Mouse (Mus musculus) heart, postnatal 36 days (tissue): Measurements from ENCODE around the gene Acoxl. TPM values are rescaled to one million over a fixed set of nuclear protein-coding genes. Genes with fewer than 3 reads are reported as not detected.

ENCODE experiments used
- DNase-seq, 2 experiments: peaks; one replicate each; pipeline ENCODE4 v3.0.0; 2021 to 2022
- intact Hi-C: fragments of 180-260 bp; cut with DNase I; formaldehyde crosslinking; loops from one replicate; pipeline ENCODE4 v1.15.1; 2025
- total RNA-seq, 2 experiments: library from RNA; stranded (reverse); gene quantifications; 2 replicates each; pipeline ENCODE4 v1.2.3; 2021

Gene Acoxl
- total RNA-seq, 2 experiments from 2014 or later, result not detected

GRCm38 (mm10) chr2:128133865-128134264, 295.2 kb downstream of the Acoxl start:
- no peak for DNase-seq

GRCm38 (mm10) chr2:128134474-128134873, 295.8 kb downstream of the Acoxl start:
- DNase-seq, result no peak
- intact Hi-C loops, result no loop called here

More at GRCm38 (mm10) chr2:128133865-128134264, 295.2 kb downstream of the Acoxl start:
- intact Hi-C loops, result no loop called here

- intact Hi-C loops, result loop anchor here (5.0 kb wide), 1 partner anchor 97 kb away; no protein-coding TSS in a partner anchor
- DNase-seq, result no peak
Observed at GRCm38 (mm10) chr2:128134948-128135347, 296.3 kb downstream of the Acoxl start.

GRCm38 (mm10) chr2:128136769-128137433, 298.2 kb downstream of the Acoxl start:
- intact Hi-C loops, result loop anchor here (5.0 kb wide), 1 partner anchor 95 kb away; no protein-coding TSS in a partner anchor
- DNase-seq, result no peak

- no peak for DNase-seq
- intact Hi-C loops, result loop anchor here (5.0 kb wide), 1 partner anchor 95 kb away; no protein-coding TSS in a partner anchor
Observed at GRCm38 (mm10) chr2:128137480-128138276, 299.0 kb downstream of the Acoxl start.

- DNase-seq, result no peak
- intact Hi-C loops, result loop anchor here (5.0 kb wide), 1 partner anchor 93 kb away; no protein-coding TSS in a partner anchor
Observed at GRCm38 (mm10) chr2:128138924-128139323, 300.2 kb downstream of the Acoxl start.

GRCm38 (mm10) chr2:128139781-128140180, 301.1 kb downstream of the Acoxl start:
- DNase-seq, result no peak
- intact Hi-C loops, result loop anchor here (2.0 to 5.0 kb wide), 2 partner anchors 41 to 93 kb away; no protein-coding TSS in a partner anchor

GRCm38 (mm10) chr2:128140183-128140582, 301.5 kb downstream of the Acoxl start:
- no peak for DNase-seq
- intact Hi-C loops, result loop anchor here (2.0 kb wide), 1 partner anchor 41 kb away; no protein-coding TSS in a partner anchor

GRCm38 (mm10) chr2:128143992-128144391, 305.3 kb downstream of the Acoxl start:
- intact Hi-C loops, result no loop called here
- no peak for DNase-seq

- no peak for DNase-seq
Observed at GRCm38 (mm10) chr2:128145433-128145832, 306.8 kb downstream of the Acoxl start.

GRCm38 (mm10) chr2:128149596-128149995, 310.9 kb downstream of the Acoxl start:
- no peak for DNase-seq
- intact Hi-C loops, result no loop called here

More at GRCm38 (mm10) chr2:128145433-128145832, 306.8 kb downstream of the Acoxl start:
- intact Hi-C loops, result no loop called here

- intact Hi-C loops, result no loop called here
- no peak for DNase-seq
Observed at GRCm38 (mm10) chr2:128152211-128152610, 313.5 kb downstream of the Acoxl start.

GRCm38 (mm10) chr2:128152845-128153550, 314.3 kb downstream of the Acoxl start:
- no peak for DNase-seq
- intact Hi-C loops, result no loop called here

GRCm38 (mm10) chr2:128153551-128153910, 314.9 kb downstream of the Acoxl start:
- no peak for DNase-seq
- intact Hi-C loops, result no loop called here

- peak in 1 of 2 experiments; percentile 32 for DNase-seq
- intact Hi-C loops, result no loop called here
Observed at GRCm38 (mm10) chr2:128155412-128156066, 316.9 kb downstream of the Acoxl start.

GRCm38 (mm10) chr2:128156067-128156462, 317.4 kb downstream of the Acoxl start:
- intact Hi-C loops, result no loop called here
- DNase-seq, result no peak

- no peak for DNase-seq
- intact Hi-C loops, result no loop called here
Observed at GRCm38 (mm10) chr2:128156557-128157412, 318.1 kb downstream of the Acoxl start.

GRCm38 (mm10) chr2:128158734-128159410, 320.2 kb downstream of the Acoxl start:
- intact Hi-C loops, result no loop called here

GRCm38 (mm10) chr2:128159619-128160125, 321.0 kb downstream of the Acoxl start:
- no peak for DNase-seq
- intact Hi-C loops, result no loop called here

More at GRCm38 (mm10) chr2:128158734-128159410, 320.2 kb downstream of the Acoxl start:
- DNase-seq, result no peak
